Mouse (Mus musculus) Muller cell, postnatal 12 days (primary cell): Measurements from ENCODE around the gene Cask.

Source experiments
- DNase-seq: peaks from one replicate; pipeline ENCODE4 v3.0.0-alpha.2; 2015; ENCODE audit errors: inconsistent ontology term

Cask gene

GRCm38 (mm10) chrX:13467121-13467571 lies 384.0 kb downstream of the Cask start:
- no peak for DNase-seq
